Mouse (Mus musculus) inflammation-experienced regulatory T-cells (primary cell): ENCODE results near the gene Ano7. TPM values are rescaled to one million over a fixed set of nuclear protein-coding genes. Genes with fewer than 3 reads are reported as not detected.

Experiments
- polyA plus RNA-seq, 2 experiments: library from polyadenylated mRNA; unstranded; fragments of 100-300 nt; shearing (Covaris generic); gene quantifications; one replicate each; pipeline ENCODE4 v1.2.1; 2017

Ano7 gene
- polyA plus RNA-seq: under 1 TPM; 0.24 to 0.28 TPM

DNA sequence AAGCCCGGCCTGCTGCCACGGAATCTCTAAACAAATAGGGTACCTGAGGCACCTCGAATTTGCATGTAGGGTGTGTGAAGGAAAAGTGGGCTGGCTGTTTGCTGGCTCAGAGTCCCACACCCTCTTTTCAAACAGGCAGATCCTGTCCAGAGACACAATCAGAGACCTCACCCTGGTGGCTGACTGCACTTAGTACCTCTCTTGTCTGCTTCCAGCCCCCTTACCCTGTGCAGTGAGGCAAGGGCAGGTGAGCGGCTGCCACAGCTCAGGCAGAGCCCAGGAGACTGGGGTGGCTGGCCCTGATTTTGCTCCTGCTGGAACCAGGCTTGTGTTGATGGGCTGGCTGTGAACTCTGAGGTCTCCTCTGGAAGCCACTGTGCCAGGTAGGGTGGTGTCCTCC is at the start of gene Ano7:
TSS of gene Ano7 (plus strand) at position 266 of the 400 bp plus-strand sequence.

DNA sequence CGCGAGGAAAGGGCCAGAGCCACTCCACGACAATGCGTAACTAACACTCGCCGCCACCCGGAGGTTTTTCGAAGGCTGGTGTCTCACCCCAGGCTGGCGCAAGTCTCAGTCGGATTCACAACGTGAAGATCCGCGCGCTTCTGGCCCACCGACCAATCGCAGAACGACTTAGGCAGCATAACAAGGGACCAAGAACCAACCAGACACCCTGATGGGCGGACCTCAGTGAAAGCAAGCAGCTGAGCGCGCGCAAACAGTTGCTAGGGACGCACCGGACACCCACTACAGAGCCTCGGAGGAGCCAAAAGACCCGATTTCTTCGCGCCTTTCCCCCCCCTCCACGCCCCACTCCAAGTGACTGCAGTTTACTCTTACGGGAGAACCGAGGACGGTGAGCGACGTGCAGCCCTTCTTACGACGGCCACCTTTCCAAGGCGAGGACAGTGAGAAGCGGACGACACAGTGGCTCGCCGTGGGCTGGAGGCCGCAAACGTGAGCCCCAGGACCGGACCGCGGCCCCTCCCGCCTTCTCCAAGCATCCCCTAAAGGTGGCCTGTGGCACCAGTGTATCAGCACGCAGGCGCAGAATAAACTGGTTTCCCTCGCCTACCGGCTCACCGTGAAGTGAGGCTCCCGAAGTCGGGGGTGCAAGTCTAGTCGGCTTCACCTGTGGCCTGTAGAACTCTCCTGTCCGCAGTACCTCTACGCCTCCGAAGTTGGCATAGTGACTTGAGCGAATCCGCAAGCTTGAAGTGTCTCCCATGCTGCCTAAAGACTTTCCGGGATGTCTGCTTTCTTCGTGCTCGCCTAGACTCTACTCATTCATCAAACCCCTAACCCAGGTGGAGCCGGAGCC is 30.9 kb upstream of the Ano7 start, which contains the start of the genes Ppp1r7 and Pask:
TSS of gene Ppp1r7 (plus strand) at position 207 of the 856 bp plus-strand sequence.
TSS of gene Pask (minus strand) at position 835 of the 856 bp plus-strand sequence.

Other genes with a start within 250 kb of the Ano7 start
- not detected for gene Agxt, start 238.7 kb upstream of the Ano7 start, polyA plus RNA-seq
- not detected for gene 2310007B03Rik, start 213.0 kb upstream of the Ano7 start, polyA plus RNA-seq
- gene Crocc2, start 205.2 kb upstream of the Ano7 start, polyA plus RNA-seq: 1 to 10 TPM in 1 of 2 experiments, under 1 TPM in 1; 0.02 to 1.2 TPM
- under 1 TPM in 1 of 2 experiments, not detected in 1; 0.43 TPM for gene Sned1, start 138.1 kb upstream of the Ano7 start, polyA plus RNA-seq
- 10 to 100 TPM; 16.2 to 18.1 TPM for gene Mterf4, start 68.0 kb upstream of the Ano7 start, polyA plus RNA-seq
- gene Ppp1r7, start 31.1 kb upstream of the Ano7 start, polyA plus RNA-seq: 10 to 100 TPM; 48.0 to 60.2 TPM
- gene Pask, start 30.4 kb upstream of the Ano7 start, polyA plus RNA-seq: 1 to 10 TPM in 1 of 2 experiments, under 1 TPM in 1; 0.66 to 2.3 TPM
- 10 to 100 TPM; 53.9 to 63.8 TPM for gene Hdlbp, start 104.9 kb downstream of the Ano7 start, polyA plus RNA-seq
- gene Farp2, start 138.1 kb downstream of the Ano7 start, polyA plus RNA-seq: 1 to 10 TPM; 2.4 to 3.0 TPM